Comparison of ENCODE assay signal across 10 mouse cellular contexts in the genomic region with DNA sequence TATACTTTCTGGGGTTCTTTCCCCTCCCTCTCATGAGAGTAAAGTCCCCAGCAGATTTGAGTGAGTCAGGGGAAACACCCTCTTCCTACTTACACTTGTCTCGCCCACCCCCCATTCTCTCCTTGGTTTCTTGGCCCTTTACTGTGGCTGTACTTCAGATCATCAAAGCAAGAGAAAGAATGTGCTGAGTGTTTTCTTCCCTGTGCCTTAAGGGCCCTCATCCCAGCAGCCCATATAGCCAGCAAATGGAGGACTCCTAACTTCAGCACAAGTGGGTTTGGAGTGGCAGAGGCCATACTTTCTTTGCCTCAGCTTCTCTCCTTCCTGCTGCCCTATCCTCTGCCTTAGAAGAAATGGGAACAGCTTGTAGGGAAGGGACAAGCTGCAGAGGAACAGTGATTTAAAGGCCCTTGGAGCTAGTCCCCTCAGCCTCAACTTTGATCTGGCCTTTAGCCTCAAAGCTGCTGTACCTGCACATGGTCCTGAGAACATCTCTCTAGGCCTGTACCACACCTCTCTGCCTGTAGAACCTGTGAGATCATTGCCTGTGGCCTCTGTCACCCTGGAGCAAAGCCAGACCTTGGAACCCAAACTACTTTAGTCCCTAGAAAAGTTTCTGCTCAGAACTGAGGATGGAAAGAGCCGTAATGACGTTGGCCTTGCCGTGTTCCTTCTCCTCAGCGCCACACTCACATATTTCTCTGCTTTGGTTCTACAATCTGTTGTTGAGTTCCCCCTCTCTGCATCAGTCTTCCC. TPM values are rescaled to one million over a fixed set of nuclear protein-coding genes. Genes with fewer than 3 reads are reported as not detected.
A peak's percentile ranks its signal among the peaks of the same experiment; 100 is the strongest.
DNase-seq lines count a peak whose midpoint lies in the region; ATAC-seq and TF ChIP-seq lines count a peak whose summit lies in the region.
"Had no signal": no experiment of that assay in that cellular context is flagged by ENCODE, and none has a peak within 500 bp of the region (broad histone marks: within the 10 kb centered on the region; RNA-seq: fewer than 3 reads in every experiment).

No protein-coding gene starts in this region.

- H3K4me2 ChIP-seq in CH12.LX (ENCODE audit: insufficient read depth, low read depth, poor library complexity, severe bottlenecking), result no peak overlapping the region
- no peak overlapping the region for H3K4me2 ChIP-seq in lung, embryonic 16.5 days (ENCODE audit: low read depth, low read length)

- no peaks in the 10 kb centered on the region for H3K27me3 ChIP-seq in cerebellum, adult 2 months (ENCODE audit: control insufficient read depth, insufficient read depth, low read length)
- H3K27me3 ChIP-seq in CH12.LX (replicated peaks), result peaks cover 2% of the 10 kb centered on the region
- H3K27me3 ChIP-seq in hindbrain, embryonic 10.5 days (ENCODE audit: insufficient read depth, poor library complexity, severe bottlenecking), result no peaks in the 10 kb centered on the region
- H3K27me3 ChIP-seq in lung, embryonic 16.5 days (ENCODE audit: control insufficient read depth, insufficient read depth, low read depth, low read length), result no peaks in the 10 kb centered on the region

- TF ChIP-seq RAD21 in CH12.LX (IDR thresholded peaks at IDR 0.05; ENCODE audit: low read depth, low read length), result no peak

- intact Hi-C loops in gastrocnemius, postnatal 36 days (cut with DNase I), result no loop called here

- in situ Hi-C loops in CH12.LX (cut with MboI; ENCODE audit: low pct_ligation_motif_present, low pct_unique_long_range_greater_than_20kb, low sequenced_read_pairs), result no loop called here

- TF ChIP-seq POLR2A in cerebellum, adult 2 months (IDR thresholded peaks at IDR 0.05; ENCODE audit: borderline replicate concordance, insufficient read depth, low read length), result no peak
- TF ChIP-seq POLR2A in CH12.LX (IDR thresholded peaks at IDR 0.05; ENCODE audit: low read depth, low read length), result no peak

- H3K36me3 ChIP-seq in CH12.LX (replicated peaks in 1 of 2; ENCODE audit: control insufficient read depth in 1 of 2, insufficient read depth in 1 of 2, low read length in 1 of 2), result peaks cover 22 to 58% of the 10 kb centered on the region in 2 experiments
- peaks cover 42% of the 10 kb centered on the region for H3K36me3 ChIP-seq in hindbrain, embryonic 10.5 days
- H3K36me3 ChIP-seq in lung, embryonic 16.5 days (ENCODE audit: control insufficient read depth, insufficient read depth, low read length), result peaks cover 3% of the 10 kb centered on the region

- no peaks in the 10 kb centered on the region for H3K79me2 ChIP-seq in CH12.LX (replicated peaks; ENCODE audit: control insufficient read depth, extremely low read depth, insufficient read depth, poor library complexity, severe bottlenecking)

- 0 out of 2 replicates have a peak overlapping the region, but pooled peaks have one; percentile 22 for H3K27ac ChIP-seq in cerebellum, adult 2 months (ENCODE audit: insufficient read depth, low read length)
- peak overlapping the region; percentile 24; the same call in 1 of the 2 replicates for H3K27ac ChIP-seq in CH12.LX (ENCODE audit: insufficient read depth, low read depth)
- H3K27ac ChIP-seq in hindbrain, embryonic 10.5 days, result peak overlapping the region; percentile 97
- peak overlapping the region; percentile 93 for H3K27ac ChIP-seq in lung, embryonic 16.5 days (ENCODE audit: low read length)
- H3K27ac ChIP-seq: macrophage had no signal

- H3K9ac ChIP-seq in CH12.LX (ENCODE audit: insufficient read depth, low read depth), result no peak overlapping the region
- H3K9ac ChIP-seq in lung, embryonic 16.5 days (ENCODE audit: low read length), result peak overlapping the region; percentile 11; the same call in 1 of the 2 replicates

- no peak overlapping the region for H3K4me3 ChIP-seq in cerebellum, adult 2 months (replicated peaks; ENCODE audit: insufficient read depth, low read depth, low read length)
- no peak overlapping the region for H3K4me3 ChIP-seq in CH12.LX (replicated peaks in 1 of 3; ENCODE audit: low read depth in 2 of 3, low read length in 2 of 3, poor library complexity in 1 of 3)
- peak overlapping the region; percentile 36 for H3K4me3 ChIP-seq in hindbrain, embryonic 10.5 days
- no peak overlapping the region for H3K4me3 ChIP-seq in lung, embryonic 16.5 days (ENCODE audit: low read length)

- no peaks in the 10 kb centered on the region for H3K9me3 ChIP-seq in CH12.LX (replicated peaks; ENCODE audit: low read length)
- no peaks in the 10 kb centered on the region for H3K9me3 ChIP-seq in hindbrain, embryonic 10.5 days
- no peaks in the 10 kb centered on the region for H3K9me3 ChIP-seq in lung, embryonic 16.5 days (ENCODE audit: control insufficient read depth, low read length)

- no peak for TF ChIP-seq EP300 in CH12.LX (IDR thresholded peaks at IDR 0.05; ENCODE audit: low read length)

- peaks cover 9% of the 10 kb centered on the region for H3K4me1 ChIP-seq in cerebellum, adult 2 months (ENCODE audit: control insufficient read depth, insufficient read depth, low read length)
- H3K4me1 ChIP-seq in CH12.LX (ENCODE audit: control insufficient read depth in 1 of 2, insufficient read depth in 2 of 2), result peaks cover 11 to 76% of the 10 kb centered on the region in 2 experiments
- peaks cover 90% of the 10 kb centered on the region for H3K4me1 ChIP-seq in hindbrain, embryonic 10.5 days (replicated peaks)
- H3K4me1 ChIP-seq in lung, embryonic 16.5 days (replicated peaks; ENCODE audit: control insufficient read depth, insufficient read depth, low read length), result peaks cover 66% of the 10 kb centered on the region

- peak in 1 of 2 experiments; percentile 14 for DNase-seq in cerebellum, adult 2 months
- no peak for DNase-seq in cerebellum, postnatal 14 days
- DNase-seq in CH12.LX (ENCODE audit: extremely low read depth), result no peak
- no peak for DNase-seq in hindbrain, embryonic 10.5 days (ENCODE audit: low spot score)
- DNase-seq in gastrocnemius, postnatal 36 days, result no peak
- no peak for DNase-seq in layer of hippocampus, postnatal 25 days (ENCODE audit: extremely low spot score in 1 of 2, low spot score in 1 of 2)
- DNase-seq in thymus, postnatal 14 days, result no peak
- DNase-seq: kidney, postnatal 10 days had no signal

- no peak for TF ChIP-seq CTCF in cerebellum, adult 2 months (IDR thresholded peaks at IDR 0.05; ENCODE audit: borderline replicate concordance, insufficient read depth, low read depth, low read length)
- no peak for TF ChIP-seq CTCF in CH12.LX (conservative IDR thresholded peaks at IDR 0.05 in 1 of 2, IDR thresholded peaks at IDR 0.05 in 1 of 2; ENCODE audit: low read depth in 2 of 2, low read length in 2 of 2)

- WGBS in cerebellum, adult 2 months, result 75% methylated on average over 5 of the region's 5 CpGs
- 76% methylated on average over 5 of the region's 5 CpGs for WGBS in hindbrain, embryonic 10.5 days
- 64% methylated on average over 5 of the region's 5 CpGs for WGBS in lung, embryonic 16.5 days

- dilution Hi-C loops in CH12.LX (cut with MboI; ENCODE audit: extremely low pct_ligation_motif_present, extremely low pct_unique_long_range_greater_than_20kb, low sequenced_read_pairs), result no loop called here

- ATAC-seq in lung, embryonic 16.5 days (ENCODE audit: low read depth), result peak; percentile 86

RNA-seq across cellular contexts. Expression of a gene that starts 11.4 kb away (rescaled TPM):
- 0.43 and 0.62 TPM in 2 replicates for polyA plus RNA-seq in cerebellum, adult 2 months (2012; rRNA removed)
- total RNA-seq in CH12.LX (2012; rRNA removed), result 0.25 and 0.42 TPM in 2 replicates
- 0.26 and 0.66 TPM in 2 replicates for total RNA-seq in CH12.LX (2014; rRNA removed)
- polyA plus RNA-seq in CH12.LX (2012; ENCODE audit: insufficient read length, low read depth), result 0.79 and 1.4 TPM in 2 replicates
- polyA plus RNA-seq in hindbrain, embryonic 10.5 days (2016; fragmentation: Nextera tagmentation; extraction: Ambion mirVana), result 0.31 and 0.36 TPM in 2 replicates
- 0.44 TPM in 1 of 2 replicates, not detected in the other for polyA plus RNA-seq in lung, embryonic 16.5 days (2015; fragmentation: Nextera tagmentation; extraction: Ambion mirVana)
- not detected for total RNA-seq in gastrocnemius, postnatal 36 days (2021)
- total RNA-seq in layer of hippocampus, postnatal 25 days (2021), result 1 to 10 TPM in 1 of 2 experiments, under 1 TPM in 1; 0.66 to 1.1 TPM

RNA-seq across cellular contexts. Expression of a gene that starts 26.5 kb away (rescaled TPM):
- 110 and 117 TPM in 2 replicates for polyA plus RNA-seq in cerebellum, adult 2 months (2012; rRNA removed)
- 80.0 and 97.9 TPM in 2 replicates for total RNA-seq in CH12.LX (2012; rRNA removed)
- total RNA-seq in CH12.LX (2014; rRNA removed), result 135 and 148 TPM in 2 replicates
- polyA plus RNA-seq in CH12.LX (2012; ENCODE audit: insufficient read length, low read depth), result 263 and 271 TPM in 2 replicates
- 288 and 299 TPM in 2 replicates for polyA plus RNA-seq in hindbrain, embryonic 10.5 days (2016; fragmentation: Nextera tagmentation; extraction: Ambion mirVana)
- polyA plus RNA-seq in lung, embryonic 16.5 days (2015; fragmentation: Nextera tagmentation; extraction: Ambion mirVana), result 282 and 290 TPM in 2 replicates
- 10 to 100 TPM; 33.4 to 34.6 TPM for total RNA-seq in gastrocnemius, postnatal 36 days (2021)
- 100 to 1,000 TPM; 101 to 105 TPM for total RNA-seq in layer of hippocampus, postnatal 25 days (2021)

RNA-seq across cellular contexts. Expression of a gene that starts 40.8 kb away (rescaled TPM):
- 0.28 and 0.57 TPM in 2 replicates for polyA plus RNA-seq in cerebellum, adult 2 months (2012; rRNA removed)
- total RNA-seq in CH12.LX (2012; rRNA removed), result 0.13 TPM in 1 of 2 replicates, not detected in the other
- not detected in 2 replicates for total RNA-seq in CH12.LX (2014; rRNA removed)
- 0.14 and 0.33 TPM in 2 replicates for polyA plus RNA-seq in CH12.LX (2012; ENCODE audit: insufficient read length, low read depth)
- polyA plus RNA-seq in hindbrain, embryonic 10.5 days (2016; fragmentation: Nextera tagmentation; extraction: Ambion mirVana), result 7.3 and 8.5 TPM in 2 replicates
- 4.3 and 6.9 TPM in 2 replicates for polyA plus RNA-seq in lung, embryonic 16.5 days (2015; fragmentation: Nextera tagmentation; extraction: Ambion mirVana)
- not detected for total RNA-seq in gastrocnemius, postnatal 36 days (2021)
- total RNA-seq in layer of hippocampus, postnatal 25 days (2021), result not detected

RNA-seq across cellular contexts. Expression of a gene that starts 40.9 kb away (rescaled TPM):
- polyA plus RNA-seq in cerebellum, adult 2 months (2012; rRNA removed), result 91.4 and 96.6 TPM in 2 replicates
- 2.7 and 3.1 TPM in 2 replicates for total RNA-seq in CH12.LX (2012; rRNA removed)
- 1.0 and 1.2 TPM in 2 replicates for total RNA-seq in CH12.LX (2014; rRNA removed)
- 45.2 and 59.9 TPM in 2 replicates for polyA plus RNA-seq in CH12.LX (2012; ENCODE audit: insufficient read length, low read depth)
- 24.9 and 26.3 TPM in 2 replicates for polyA plus RNA-seq in hindbrain, embryonic 10.5 days (2016; fragmentation: Nextera tagmentation; extraction: Ambion mirVana)
- polyA plus RNA-seq in lung, embryonic 16.5 days (2015; fragmentation: Nextera tagmentation; extraction: Ambion mirVana), result 7.6 and 8.6 TPM in 2 replicates
- 10 to 100 TPM in 1 of 2 experiments, 1 to 10 TPM in 1; 8.7 to 12.7 TPM for total RNA-seq in gastrocnemius, postnatal 36 days (2021)
- 10 to 100 TPM; 40.7 to 45.0 TPM for total RNA-seq in layer of hippocampus, postnatal 25 days (2021)

RNA-seq across cellular contexts. Expression of a gene that starts 58.8 kb away (rescaled TPM):
- 318 and 320 TPM in 2 replicates for polyA plus RNA-seq in cerebellum, adult 2 months (2012; rRNA removed)
- total RNA-seq in CH12.LX (2012; rRNA removed) (635 and 691 TPM in 2 replicates), CH12.LX (2014; rRNA removed) (757 and 802 TPM in 2 replicates)
- polyA plus RNA-seq in CH12.LX (2012; ENCODE audit: insufficient read length, low read depth), result 1,746 and 1,799 TPM in 2 replicates
- polyA plus RNA-seq in hindbrain, embryonic 10.5 days (2016; fragmentation: Nextera tagmentation; extraction: Ambion mirVana), result 1,344 and 1,669 TPM in 2 replicates
- 728 and 785 TPM in 2 replicates for polyA plus RNA-seq in lung, embryonic 16.5 days (2015; fragmentation: Nextera tagmentation; extraction: Ambion mirVana)
- 100 to 1,000 TPM in 1 of 2 experiments, 10 to 100 TPM in 1; 80.3 to 101 TPM for total RNA-seq in gastrocnemius, postnatal 36 days (2021)
- total RNA-seq in layer of hippocampus, postnatal 25 days (2021), result 100 to 1,000 TPM; 253 to 258 TPM

Comparison
In these comparisons a context has a peak if more than half of its experiments do, and no peak if none do; other contexts are left out.
1. H3K27ac ChIP-seq: peak in every context shown above with its lines; median percentile 97 in hindbrain, embryonic 10.5 days; 93 in lung, embryonic 16.5 days; 24 in CH12.LX; 22 in cerebellum, adult 2 months.